Mouse (Mus musculus): ENCODE results near the gene Rassf7. TPM values are rescaled to one million over a fixed set of nuclear protein-coding genes. Genes with fewer than 3 reads are reported as not detected.
"Not testable (repeated sequence)": the region's sequence is repeated elsewhere in the genome, so short reads cannot be mapped to it uniquely, and the experiment has no call there.

The Rassf7 gene
- polyA plus RNA-seq, 1 experiment from 2014 or later = 38.3 TPM

- H3K4me3 ChIP-seq (ENCODE audit: low read depth, low read length) = no peak overlapping the region
- H3K27me3 ChIP-seq (ENCODE audit: control insufficient read depth, insufficient read depth, low read length) = no peaks in the 10 kb centered on the region
- no peak overlapping the region for H3K9ac ChIP-seq (ENCODE audit: low read length)
- 81% methylated on average over 6 of the region's 6 CpGs for WGBS
- no peaks in the 10 kb centered on the region for H3K9me3 ChIP-seq (ENCODE audit: control insufficient read depth, low read length)
- H3K27ac ChIP-seq (ENCODE audit: low read depth, low read length) = no peak overlapping the region
- H3K4me1 ChIP-seq (ENCODE audit: control insufficient read depth, insufficient read depth, low read length) = peaks cover 17% of the 10 kb centered on the region
- H3K36me3 ChIP-seq (ENCODE audit: control insufficient read depth, insufficient read depth, low read length) = peaks cover 3% of the 10 kb centered on the region; the same call in 1 of the 2 replicates
- DNase-seq (ENCODE audit: low spot score, missing footprints) (peak; percentile 54), ATAC-seq (ENCODE audit: low FRiP score) (no peak)
- H3K4me2 ChIP-seq = no peak overlapping the region
These were observed 10.9 kb downstream of the Rassf7 start for GRCm38 (mm10) chr7:141226535-141226934.

- 72% methylated on average over 4 of the region's 4 CpGs for WGBS
These were observed 12.1 kb downstream of the Rassf7 start for GRCm38 (mm10) chr7:141227796-141228195.

GRCm38 (mm10) chr7:141228279-141229067 is 12.8 kb downstream of the Rassf7 start, which contains the start of gene Phrf1:
Phrf1 (plus strand) TSS chr7:141228784.
- WGBS = under 1% methylated on average over 76 of the region's 76 CpGs
- ATAC-seq (ENCODE audit: low FRiP score) = peak; percentile 93
- no peaks in the 10 kb centered on the region for H3K27me3 ChIP-seq (ENCODE audit: control insufficient read depth, insufficient read depth, low read length)
- H3K4me1 ChIP-seq (ENCODE audit: control insufficient read depth, insufficient read depth, low read length) = peaks cover 11% of the 10 kb centered on the region
- H3K4me2 ChIP-seq = peak within 1 kb of the TSS; percentile 98
- peak within 1 kb of the TSS; percentile 99 for H3K4me3 ChIP-seq (ENCODE audit: low read depth, low read length)
- peak; percentile 99 for DNase-seq (ENCODE audit: low spot score, missing footprints)
- H3K9ac ChIP-seq (ENCODE audit: low read length) = peak within 1 kb of the TSS; percentile 94
- H3K9me3 ChIP-seq (ENCODE audit: control insufficient read depth, low read length) = no peaks in the 10 kb centered on the region
- H3K36me3 ChIP-seq (ENCODE audit: control insufficient read depth, insufficient read depth, low read length) = peaks cover 15% of the 10 kb centered on the region; the same call in 1 of the 2 replicates
- peak within 1 kb of the TSS; percentile 88 for H3K27ac ChIP-seq (ENCODE audit: low read depth, low read length)

More at GRCm38 (mm10) chr7:141227796-141228195, 12.1 kb downstream of the Rassf7 start:
- Histone ChIP-seq H3K27ac (ENCODE audit: low read depth, low read length) (no peak overlapping the region; the same call in 1 of the 2 replicates), H3K9ac (ENCODE audit: low read length) (no peak overlapping the region; the same call in 1 of the 2 replicates), H3K36me3 (ENCODE audit: control insufficient read depth, insufficient read depth, low read length) (peaks cover 12% of the 10 kb centered on the region; the same call in 1 of the 2 replicates), H3K9me3 (ENCODE audit: control insufficient read depth, low read length) (no peaks in the 10 kb centered on the region), H3K4me1 (ENCODE audit: control insufficient read depth, insufficient read depth, low read length) (peaks cover 11% of the 10 kb centered on the region), H3K4me2 (peak overlapping the region; percentile 98; the same call in 1 of the 2 replicates), H3K4me3 (ENCODE audit: low read depth, low read length) (no peak overlapping the region; the same call in 1 of the 2 replicates), H3K27me3 (ENCODE audit: control insufficient read depth, insufficient read depth, low read length) (no peaks in the 10 kb centered on the region)
- ATAC-seq (ENCODE audit: low FRiP score) = peak; percentile 23; the same call in 1 of the 2 replicates
- no peak for DNase-seq (ENCODE audit: low spot score, missing footprints)

- ATAC-seq (ENCODE audit: low FRiP score) (no peak), DNase-seq (ENCODE audit: low spot score, missing footprints) (peak; percentile 47)
- Histone ChIP-seq H3K4me2 (peak overlapping the region; percentile 98), H3K4me1 (ENCODE audit: control insufficient read depth, insufficient read depth, low read length) (peaks cover 11% of the 10 kb centered on the region), H3K9ac (ENCODE audit: low read length) (peak overlapping the region; percentile 94), H3K27me3 (ENCODE audit: control insufficient read depth, insufficient read depth, low read length) (no peaks in the 10 kb centered on the region), H3K36me3 (ENCODE audit: control insufficient read depth, insufficient read depth, low read length) (peaks cover 16% of the 10 kb centered on the region; the same call in 1 of the 2 replicates), H3K27ac (ENCODE audit: low read depth, low read length) (no peak overlapping the region), H3K4me3 (ENCODE audit: low read depth, low read length) (peak overlapping the region; percentile 99), H3K9me3 (ENCODE audit: control insufficient read depth, low read length) (no peaks in the 10 kb centered on the region)
- WGBS = 67% methylated on average over 6 of the region's 6 CpGs
These were observed 14.0 kb downstream of the Rassf7 start for GRCm38 (mm10) chr7:141229702-141230101.

- H3K36me3 ChIP-seq (ENCODE audit: control insufficient read depth, insufficient read depth, low read length) = peaks cover 21% of the 10 kb centered on the region
- H3K4me2 ChIP-seq = no peak overlapping the region
- H3K4me3 ChIP-seq (ENCODE audit: low read depth, low read length) = no peak overlapping the region
- no peaks in the 10 kb centered on the region for H3K9me3 ChIP-seq (ENCODE audit: control insufficient read depth, low read length)
- no peaks in the 10 kb centered on the region for H3K27me3 ChIP-seq (ENCODE audit: control insufficient read depth, insufficient read depth, low read length)
- H3K27ac ChIP-seq (ENCODE audit: low read depth, low read length) = no peak overlapping the region
- 95% methylated on average over 4 of the region's 4 CpGs for WGBS
- DNase-seq (ENCODE audit: low spot score, missing footprints) (no peak), ATAC-seq (ENCODE audit: low FRiP score) (no peak)
- H3K9ac ChIP-seq (ENCODE audit: low read length) = no peak overlapping the region
- H3K4me1 ChIP-seq (ENCODE audit: control insufficient read depth, insufficient read depth, low read length) = peaks cover 11% of the 10 kb centered on the region
These were observed 14.9 kb downstream of the Rassf7 start for GRCm38 (mm10) chr7:141230570-141230969.

GRCm38 (mm10) chr7:141231111-141231510 is 15.5 kb downstream of the Rassf7 start:
- Histone ChIP-seq H3K4me2 (no peak overlapping the region), H3K27me3 (ENCODE audit: control insufficient read depth, insufficient read depth, low read length) (no peaks in the 10 kb centered on the region), H3K9ac (ENCODE audit: low read length) (no peak overlapping the region), H3K4me3 (ENCODE audit: low read depth, low read length) (no peak overlapping the region), H3K27ac (ENCODE audit: low read depth, low read length) (no peak overlapping the region), H3K36me3 (ENCODE audit: control insufficient read depth, insufficient read depth, low read length) (peaks cover 21% of the 10 kb centered on the region), H3K9me3 (ENCODE audit: control insufficient read depth, low read length) (no peaks in the 10 kb centered on the region), H3K4me1 (ENCODE audit: control insufficient read depth, insufficient read depth, low read length) (peaks cover 11% of the 10 kb centered on the region)
- ATAC-seq (ENCODE audit: low FRiP score) (no peak), DNase-seq (ENCODE audit: low spot score, missing footprints) (no peak)
- WGBS = 96% methylated on average over 3 of the region's 3 CpGs

- H3K27ac ChIP-seq (ENCODE audit: low read depth, low read length) = no peak overlapping the region
- 89% methylated on average over 9 of the region's 10 CpGs for WGBS
- H3K27me3 ChIP-seq (ENCODE audit: control insufficient read depth, insufficient read depth, low read length) = no peaks in the 10 kb centered on the region
- no peak overlapping the region for H3K4me2 ChIP-seq
- no peaks in the 10 kb centered on the region for H3K9me3 ChIP-seq (ENCODE audit: control insufficient read depth, low read length)
- DNase-seq (ENCODE audit: low spot score, missing footprints) (peak; percentile 26), ATAC-seq (ENCODE audit: low FRiP score) (no peak)
- peaks cover 21% of the 10 kb centered on the region for H3K36me3 ChIP-seq (ENCODE audit: control insufficient read depth, insufficient read depth, low read length)
- no peak overlapping the region for H3K4me3 ChIP-seq (ENCODE audit: low read depth, low read length)
- H3K9ac ChIP-seq (ENCODE audit: low read length) = no peak overlapping the region
- peaks cover 11% of the 10 kb centered on the region for H3K4me1 ChIP-seq (ENCODE audit: control insufficient read depth, insufficient read depth, low read length)
These were observed 15.9 kb downstream of the Rassf7 start for GRCm38 (mm10) chr7:141231551-141231950.

- H3K4me2 ChIP-seq; H3K4me1 ChIP-seq (ENCODE audit: control insufficient read depth, insufficient read depth, low read length); H3K4me3 ChIP-seq (ENCODE audit: low read depth, low read length); H3K27me3 ChIP-seq (ENCODE audit: control insufficient read depth, insufficient read depth, low read length); ATAC-seq (ENCODE audit: low FRiP score); DNase-seq (ENCODE audit: low spot score, missing footprints); H3K9ac ChIP-seq (ENCODE audit: low read length); H3K27ac ChIP-seq (ENCODE audit: low read depth, low read length); H3K9me3 ChIP-seq (ENCODE audit: control insufficient read depth, low read length): not testable (repeated sequence)
- peaks cover 28% of the 10 kb centered on the region for H3K36me3 ChIP-seq (ENCODE audit: control insufficient read depth, insufficient read depth, low read length)
- WGBS = 92% methylated on average over 4 of the region's 4 CpGs
These were observed 34.8 kb downstream of the Rassf7 start for GRCm38 (mm10) chr7:141250486-141250885.

GRCm38 (mm10) chr7:141256159-141256558 is 40.5 kb downstream of the Rassf7 start:
- no peaks in the 10 kb centered on the region for H3K4me1 ChIP-seq (ENCODE audit: control insufficient read depth, insufficient read depth, low read length)
- no peak overlapping the region for H3K4me3 ChIP-seq (ENCODE audit: low read depth, low read length)
- H3K4me2 ChIP-seq = no peak overlapping the region
- H3K9ac ChIP-seq (ENCODE audit: low read length) = no peak overlapping the region
- H3K36me3 ChIP-seq (ENCODE audit: control insufficient read depth, insufficient read depth, low read length) = peaks cover 55% of the 10 kb centered on the region
- H3K9me3 ChIP-seq (ENCODE audit: control insufficient read depth, low read length) = no peaks in the 10 kb centered on the region
- 95% methylated on average over 10 of the region's 10 CpGs for WGBS
- DNase-seq (ENCODE audit: low spot score, missing footprints) = no peak
- H3K27me3 ChIP-seq (ENCODE audit: control insufficient read depth, insufficient read depth, low read length) = no peaks in the 10 kb centered on the region
- H3K27ac ChIP-seq (ENCODE audit: low read depth, low read length) = no peak overlapping the region
- no peak for ATAC-seq (ENCODE audit: low FRiP score)
